In the genomic region with DNA sequence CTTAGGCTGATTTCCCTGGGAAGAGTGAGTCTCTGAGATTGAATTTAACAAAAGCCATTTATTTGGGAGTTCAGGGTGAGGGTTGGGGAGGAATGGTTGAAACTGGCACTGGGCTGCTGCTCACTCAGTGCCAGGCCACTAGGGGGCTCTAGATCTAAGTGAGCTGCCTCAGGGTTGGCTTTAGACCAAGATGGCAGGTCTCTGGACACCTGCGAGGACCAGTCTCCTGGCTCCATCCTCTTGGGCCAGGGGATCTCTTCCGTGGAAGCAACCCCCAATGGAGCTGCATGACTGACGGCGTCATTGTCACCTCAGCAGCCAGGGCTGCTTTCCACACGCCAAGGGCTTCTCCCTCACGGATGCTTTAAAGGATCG, we compare ENCODE assay signal across 9 mouse cellular contexts. TPM values are rescaled to one million over a fixed set of nuclear protein-coding genes. Genes with fewer than 3 reads are reported as not detected.
DNase-seq lines count a peak whose midpoint lies in the region; ATAC-seq lines count a peak whose summit lies in the region.
"Had no signal": no experiment of that assay in that cellular context is flagged by ENCODE, and none has a peak within 500 bp of the region (broad histone marks: within the 10 kb centered on the region; RNA-seq: fewer than 3 reads in every experiment).

No protein-coding gene starts in this region.

- peaks cover 49% of the 10 kb centered on the region for H3K9me3 ChIP-seq in limb, embryonic 11.5 days (ENCODE audit: control insufficient read depth, low read length)
- peaks cover 55% of the 10 kb centered on the region for H3K9me3 ChIP-seq in limb, embryonic 10.5 days (replicated peaks)
- H3K9me3 ChIP-seq in liver, embryonic 11.5 days (ENCODE audit: control insufficient read depth, low read length) = peaks cover 61% of the 10 kb centered on the region

- H3K4me3 ChIP-seq in limb, embryonic 11.5 days (ENCODE audit: low read depth, low read length) = no peak overlapping the region
- no peak overlapping the region for H3K4me3 ChIP-seq in limb, embryonic 10.5 days
- H3K4me3 ChIP-seq in liver, embryonic 11.5 days (ENCODE audit: low read depth, low read length) = no peak overlapping the region
- H3K4me3 ChIP-seq: embryonic facial prominence, embryonic 15.5 days had no signal

- no peak overlapping the region for H3K9ac ChIP-seq in limb, embryonic 11.5 days (ENCODE audit: low read length)
- H3K9ac ChIP-seq in liver, embryonic 11.5 days (ENCODE audit: low read depth, low read length) = no peak overlapping the region
- H3K9ac ChIP-seq: embryonic facial prominence, embryonic 15.5 days had no signal

- H3K36me3 ChIP-seq in limb, embryonic 11.5 days (ENCODE audit: control insufficient read depth, insufficient read depth, low read length) = no peaks in the 10 kb centered on the region
- no peaks in the 10 kb centered on the region for H3K36me3 ChIP-seq in limb, embryonic 10.5 days
- no peaks in the 10 kb centered on the region for H3K36me3 ChIP-seq in liver, embryonic 11.5 days (ENCODE audit: control insufficient read depth, insufficient read depth, low read length)
- H3K36me3 ChIP-seq: embryonic facial prominence, embryonic 15.5 days had no signal

- DNase-seq in adrenal gland, adult 18-20 months (ENCODE audit: low spot score in 2 of 2) = peak; percentile 57 to 66
- DNase-seq in adrenal gland, postnatal 4 days (ENCODE audit: low spot score in 2 of 2) = no peak
- no peak for DNase-seq in limb, embryonic 11.5 days (ENCODE audit: low spot score)
- DNase-seq in limb, embryonic 10.5 days (ENCODE audit: low spot score) = no peak
- DNase-seq in WW6 (ENCODE audit: low read depth, low spot score) = peak; percentile 80
- DNase-seq in liver, embryonic 11.5 days (ENCODE audit: low spot score) = no peak
- DNase-seq in left cerebral cortex, adult 9 months (ENCODE audit: low spot score in 2 of 2) = no peak

- WGBS in limb, embryonic 11.5 days = 62% methylated on average over 7 of the region's 7 CpGs
- 66% methylated on average over 7 of the region's 7 CpGs for WGBS in limb, embryonic 10.5 days
- 60% methylated on average over 7 of the region's 7 CpGs for WGBS in liver, embryonic 11.5 days

- ATAC-seq in limb, embryonic 11.5 days (ENCODE audit: insufficient number of reproducible peaks, low FRiP score, low TSS enrichment, low read depth) = 0 out of 2 replicates have a peak, but pooled peaks have one; percentile 17
- peak; percentile 16; the same call in 1 of the 2 replicates for ATAC-seq in liver, embryonic 11.5 days (replicated peaks; ENCODE audit: low FRiP score)
- no peak for ATAC-seq in cerebellum, adult (ENCODE audit: insufficient number of reproducible peaks, low FRiP score, low TSS enrichment)

- no peaks in the 10 kb centered on the region for H3K4me1 ChIP-seq in limb, embryonic 11.5 days (ENCODE audit: control insufficient read depth, insufficient read depth, low read length)
- H3K4me1 ChIP-seq in limb, embryonic 10.5 days = no peaks in the 10 kb centered on the region
- no peaks in the 10 kb centered on the region for H3K4me1 ChIP-seq in liver, embryonic 11.5 days (replicated peaks; ENCODE audit: control insufficient read depth, insufficient read depth, low read length)
- H3K4me1 ChIP-seq: embryonic facial prominence, embryonic 15.5 days had no signal

- H3K27me3 ChIP-seq in limb, embryonic 11.5 days (ENCODE audit: control insufficient read depth, insufficient read depth, low read length) = no peaks in the 10 kb centered on the region
- no peaks in the 10 kb centered on the region for H3K27me3 ChIP-seq in limb, embryonic 10.5 days (ENCODE audit: low read depth, poor library complexity, severe bottlenecking)
- no peaks in the 10 kb centered on the region for H3K27me3 ChIP-seq in liver, embryonic 11.5 days (replicated peaks; ENCODE audit: control insufficient read depth, insufficient read depth, low read length)
- H3K27me3 ChIP-seq: embryonic facial prominence, embryonic 15.5 days had no signal

- H3K27ac ChIP-seq in limb, embryonic 11.5 days (replicated peaks; ENCODE audit: low read depth, low read length) = no peak overlapping the region
- H3K27ac ChIP-seq in limb, embryonic 10.5 days = no peak overlapping the region
- no peak overlapping the region for H3K27ac ChIP-seq in liver, embryonic 11.5 days (ENCODE audit: low read depth, low read length)
- H3K27ac ChIP-seq: embryonic facial prominence, embryonic 15.5 days had no signal

- H3K4me2 ChIP-seq in limb, embryonic 11.5 days (ENCODE audit: low read depth, severe bottlenecking) = no peak overlapping the region
- no peak overlapping the region for H3K4me2 ChIP-seq in liver, embryonic 11.5 days
- H3K4me2 ChIP-seq: embryonic facial prominence, embryonic 15.5 days had no signal

RNA-seq across cellular contexts. Expression of a gene that starts 7.5 kb away (rescaled TPM):
- total RNA-seq in adrenal gland, adult 18-20 months (2021) = not detected
- total RNA-seq in adrenal gland, postnatal 4 days (2021) = under 1 TPM in 1 of 2 experiments, not detected in 1; 0.06 TPM
- not detected in 2 replicates for polyA plus RNA-seq in limb, embryonic 11.5 days (2014; fragmentation: Nextera tagmentation; extraction: Ambion mirVana)
- not detected in 2 replicates for polyA plus RNA-seq in limb, embryonic 10.5 days (2016; fragmentation: Nextera tagmentation; extraction: Ambion mirVana)
- not detected in 2 replicates for polyA plus RNA-seq in liver, embryonic 11.5 days (2014; fragmentation: Nextera tagmentation; extraction: Ambion mirVana)

RNA-seq across cellular contexts. Expression of a gene that starts 7.5 kb away (rescaled TPM):
- 10 to 100 TPM; 21.7 to 27.4 TPM for total RNA-seq in adrenal gland, adult 18-20 months (2021)
- 100 to 1,000 TPM; 124 to 130 TPM for total RNA-seq in adrenal gland, postnatal 4 days (2021)
- polyA plus RNA-seq in limb, embryonic 11.5 days (2014; fragmentation: Nextera tagmentation; extraction: Ambion mirVana) = 174 and 204 TPM in 2 replicates
- 206 and 245 TPM in 2 replicates for polyA plus RNA-seq in limb, embryonic 10.5 days (2016; fragmentation: Nextera tagmentation; extraction: Ambion mirVana)
- 146 and 168 TPM in 2 replicates for polyA plus RNA-seq in liver, embryonic 11.5 days (2014; fragmentation: Nextera tagmentation; extraction: Ambion mirVana)

RNA-seq across cellular contexts. Expression of a gene that starts 58.1 kb away (rescaled TPM):
- under 1 TPM; 0.33 to 0.51 TPM for total RNA-seq in adrenal gland, adult 18-20 months (2021)
- total RNA-seq in adrenal gland, postnatal 4 days (2021) = under 1 TPM; 0.20 to 0.42 TPM
- polyA plus RNA-seq in limb, embryonic 11.5 days (2014; fragmentation: Nextera tagmentation; extraction: Ambion mirVana) = 1.6 and 1.9 TPM in 2 replicates
- 1.2 and 1.3 TPM in 2 replicates for polyA plus RNA-seq in limb, embryonic 10.5 days (2016; fragmentation: Nextera tagmentation; extraction: Ambion mirVana)
- 1.3 and 1.5 TPM in 2 replicates for polyA plus RNA-seq in liver, embryonic 11.5 days (2014; fragmentation: Nextera tagmentation; extraction: Ambion mirVana)

Comparison
In these comparisons a context has a peak if more than half of its experiments do, and no peak if none do; other contexts are left out.
1. DNase-seq: peak in adrenal gland, adult 18-20 months (2 of 2) and WW6 (single experiment); none in adrenal gland, postnatal 4 days (0 of 2), limb, embryonic 11.5 days (single experiment), limb, embryonic 10.5 days (single experiment), liver, embryonic 11.5 days (single experiment) and left cerebral cortex, adult 9 months (0 of 2).